In the genomic region with DNA sequence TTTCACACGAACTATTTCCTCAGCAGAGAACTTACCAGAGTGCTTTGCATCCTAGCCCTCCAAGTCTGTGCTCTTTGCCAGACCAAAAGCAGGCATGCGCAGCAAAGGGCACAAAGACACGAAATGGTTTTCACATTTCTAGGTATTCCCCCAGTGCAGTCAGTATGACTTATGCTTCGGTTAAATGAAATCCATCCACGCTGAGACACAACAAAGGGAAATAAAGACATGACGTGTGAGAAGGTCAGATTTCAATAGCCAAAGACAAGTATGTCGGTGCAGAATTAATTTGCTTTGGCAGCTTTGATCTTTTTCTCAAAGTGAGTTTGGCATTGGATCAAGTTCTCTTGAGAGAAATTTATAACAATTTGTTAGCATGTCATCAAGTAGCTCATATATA, we compare ENCODE assay signal across 19 mouse cellular contexts.
DNase-seq lines count a peak whose midpoint lies in the region; ATAC-seq and TF ChIP-seq lines count a peak whose summit lies in the region.
"Had no signal": no experiment of that assay in that cellular context is flagged by ENCODE, and none has a peak within 500 bp of the region (broad histone marks: within the 10 kb centered on the region; RNA-seq: fewer than 3 reads in every experiment).

No protein-coding gene starts in this region.

- no peak overlapping the region for H3K27ac ChIP-seq in lung, embryonic 14.5 days (ENCODE audit: low read depth)
- peak overlapping the region; percentile 33; the same call in 1 of the 2 replicates for H3K27ac ChIP-seq in embryonic facial prominence, embryonic 13.5 days
- H3K27ac ChIP-seq in stomach, postnatal 0 days (replicated peaks): no peak overlapping the region
- H3K27ac ChIP-seq: heart, adult 2 months; hindbrain, embryonic 13.5 days; limb, embryonic 15.5 days; stomach, embryonic 15.5 days had no signal

- no peak overlapping the region for H3K4me2 ChIP-seq in lung, embryonic 14.5 days
- no peak overlapping the region for H3K4me2 ChIP-seq in embryonic facial prominence, embryonic 13.5 days
- no peak overlapping the region for H3K4me2 ChIP-seq in stomach, postnatal 0 days (replicated peaks; ENCODE audit: low read depth)
- H3K4me2 ChIP-seq: hindbrain, embryonic 13.5 days; limb, embryonic 15.5 days; stomach, embryonic 15.5 days had no signal

- no peak for ATAC-seq in lung, embryonic 14.5 days (ENCODE audit: insufficient read depth)
- no peak for ATAC-seq in embryonic facial prominence, embryonic 13.5 days (ENCODE audit: insufficient number of reproducible peaks, insufficient read depth, low FRiP score, low TSS enrichment, low read depth)
- no peak for ATAC-seq in stomach, postnatal 0 days (ENCODE audit: low FRiP score, low TSS enrichment)

- H3K27me3 ChIP-seq in lung, embryonic 14.5 days (ENCODE audit: insufficient read depth, low read length): no peaks in the 10 kb centered on the region
- H3K27me3 ChIP-seq in embryonic facial prominence, embryonic 13.5 days: no peaks in the 10 kb centered on the region
- H3K27me3 ChIP-seq in stomach, postnatal 0 days (ENCODE audit: control insufficient read depth, insufficient read depth, low read length): no peaks in the 10 kb centered on the region
- H3K27me3 ChIP-seq: hindbrain, embryonic 13.5 days; limb, embryonic 15.5 days; megakaryocyte, embryonic 14.5 days; stomach, embryonic 15.5 days had no signal

- no peak for TF ChIP-seq EP300 in stomach, postnatal 0 days (optimal IDR thresholded peaks at IDR 0.05)

- WGBS in lung, embryonic 14.5 days: 42% methylated on average over 7 of the region's 7 CpGs
- WGBS in embryonic facial prominence, embryonic 13.5 days: 26% methylated on average over 7 of the region's 7 CpGs
- 63% methylated on average over 7 of the region's 7 CpGs for WGBS in stomach, postnatal 0 days

- no peak overlapping the region for H3K4me3 ChIP-seq in lung, embryonic 14.5 days (ENCODE audit: low read depth, low read length)
- no peak overlapping the region for H3K4me3 ChIP-seq in embryonic facial prominence, embryonic 13.5 days
- H3K4me3 ChIP-seq in stomach, postnatal 0 days (ENCODE audit: low read depth, low read length): no peak overlapping the region
- H3K4me3 ChIP-seq: heart, adult 2 months; hindbrain, embryonic 13.5 days; limb, embryonic 15.5 days; megakaryocyte, embryonic 14.5 days; myocyte; stomach, embryonic 15.5 days had no signal

- no peaks in the 10 kb centered on the region for H3K9me3 ChIP-seq in lung, embryonic 14.5 days (ENCODE audit: low read depth, low read length)
- no peaks in the 10 kb centered on the region for H3K9me3 ChIP-seq in embryonic facial prominence, embryonic 13.5 days
- H3K9me3 ChIP-seq in stomach, postnatal 0 days (ENCODE audit: control insufficient read depth, low read length): no peaks in the 10 kb centered on the region
- H3K9me3 ChIP-seq: hindbrain, embryonic 13.5 days; limb, embryonic 15.5 days; megakaryocyte, embryonic 14.5 days; stomach, embryonic 15.5 days had no signal

- no peak for TF ChIP-seq CTCF in lung, embryonic 14.5 days (IDR thresholded peaks at IDR 0.05; ENCODE audit: low read depth)
- TF ChIP-seq CTCF in stomach, postnatal 0 days (IDR thresholded peaks at IDR 0.05; ENCODE audit: low read depth): no peak

- H3K36me3 ChIP-seq in lung, embryonic 14.5 days (ENCODE audit: insufficient read depth): no peaks in the 10 kb centered on the region
- no peaks in the 10 kb centered on the region for H3K36me3 ChIP-seq in embryonic facial prominence, embryonic 13.5 days
- no peaks in the 10 kb centered on the region for H3K36me3 ChIP-seq in stomach, postnatal 0 days (ENCODE audit: control insufficient read depth, insufficient read depth, low read length)
- H3K36me3 ChIP-seq: hindbrain, embryonic 13.5 days; limb, embryonic 15.5 days; stomach, embryonic 15.5 days had no signal

- H3K4me1 ChIP-seq in lung, embryonic 14.5 days (ENCODE audit: insufficient read depth): no peaks in the 10 kb centered on the region
- H3K4me1 ChIP-seq in embryonic facial prominence, embryonic 13.5 days: peaks cover 4% of the 10 kb centered on the region; the same call in 1 of the 2 replicates
- no peaks in the 10 kb centered on the region for H3K4me1 ChIP-seq in stomach, postnatal 0 days (replicated peaks; ENCODE audit: control insufficient read depth, insufficient read depth)
- H3K4me1 ChIP-seq: hindbrain, embryonic 13.5 days; limb, embryonic 15.5 days; megakaryocyte, embryonic 14.5 days; stomach, embryonic 15.5 days had no signal

- peak; percentile 32 for DNase-seq in lung, embryonic 14.5 days
- DNase-seq in lung, adult 18-20 months: no peak
- DNase-seq in embryo, embryonic 10 days (ENCODE audit: low spot score): peak; percentile 57
- peak; percentile 69 for DNase-seq in mesoderm, embryonic 11.5 days (ENCODE audit: low read depth, low spot score)
- DNase-seq in adrenal gland, adult (ENCODE audit: inconsistent age in 2 of 2, low spot score in 1 of 2): no peak
- no peak for DNase-seq in stomach, postnatal 0 days (ENCODE audit: low spot score)
- DNase-seq: cerebellum, adult 9-10 months; gastrocnemius, postnatal 14 days; heart, adult 2 months; kidney, adult 11 months; kidney, postnatal 14 days; lung, adult 2 months; right cerebral cortex, adult 18-20 months had no signal

- H3K9ac ChIP-seq in lung, embryonic 14.5 days: no peak overlapping the region
- no peak overlapping the region for H3K9ac ChIP-seq in embryonic facial prominence, embryonic 13.5 days
- no peak overlapping the region for H3K9ac ChIP-seq in stomach, postnatal 0 days (ENCODE audit: low read length)
- H3K9ac ChIP-seq: hindbrain, embryonic 13.5 days; limb, embryonic 15.5 days; stomach, embryonic 15.5 days had no signal

Comparison
In these comparisons a context has a peak if more than half of its experiments do, and no peak if none do; other contexts are left out.
1. DNase-seq: peak in lung, embryonic 14.5 days (single experiment), embryo, embryonic 10 days (single experiment) and mesoderm, embryonic 11.5 days (single experiment); none in lung, adult 18-20 months (0 of 2), adrenal gland, adult (0 of 2) and stomach, postnatal 0 days (single experiment).